Mouse (Mus musculus) erythroblast, embryonic 14.5 days (primary cell): ENCODE results near the gene Pnrc2. TPM values are rescaled to one million over a fixed set of nuclear protein-coding genes. Genes with fewer than 3 reads are reported as not detected.

Source experiments
- H3K27me3 ChIP-seq: 2 replicates; pipeline ENCODE4 v1.6.1; 2012; ENCODE audit warnings: inconsistent platforms; ENCODE audit not compliant: control insufficient read depth
- H3K36me3 ChIP-seq: 2 replicates; pipeline ENCODE4 v1.6.1; 2012; ENCODE audit warnings: mild to moderate bottlenecking, inconsistent platforms; ENCODE audit not compliant: control insufficient read depth
- H3K4me1 ChIP-seq: 2 replicates; pipeline ENCODE4 v1.6.1; 2012; ENCODE audit warnings: inconsistent platforms; ENCODE audit not compliant: control insufficient read depth
- H3K4me3 ChIP-seq: replicated peaks from 2 replicates; pipeline ENCODE3; 2012; ENCODE audit warnings: moderate library complexity, mild to moderate bottlenecking, inconsistent platforms
- H3K9me3 ChIP-seq: 2 replicates; pipeline ENCODE4 v1.6.1; 2012; ENCODE audit warnings: low read length, inconsistent platforms, mixed read lengths; ENCODE audit not compliant: control insufficient read depth
- GATA1 ChIP-seq: IDR thresholded peaks from 2 replicates; pipeline ENCODE4 v1.6.1; 2012; ENCODE audit warnings: low read length, inconsistent platforms, mixed read lengths
- TAL1 ChIP-seq: IDR thresholded peaks from 3 replicates; pipeline ENCODE4 v1.6.1; 2012; ENCODE audit warnings: low read length, inconsistent platforms, mixed read lengths
- polyA plus RNA-seq: library from polyadenylated mRNA; stranded (reverse); fragments of >175 nt; gene quantifications from 2 replicates; pipeline ENCODE4 v1.2.3, GENCODE M21; 2012

Gene Pnrc2
- polyA plus RNA-seq, 1 experiment: 1.0 TPM

DNA sequence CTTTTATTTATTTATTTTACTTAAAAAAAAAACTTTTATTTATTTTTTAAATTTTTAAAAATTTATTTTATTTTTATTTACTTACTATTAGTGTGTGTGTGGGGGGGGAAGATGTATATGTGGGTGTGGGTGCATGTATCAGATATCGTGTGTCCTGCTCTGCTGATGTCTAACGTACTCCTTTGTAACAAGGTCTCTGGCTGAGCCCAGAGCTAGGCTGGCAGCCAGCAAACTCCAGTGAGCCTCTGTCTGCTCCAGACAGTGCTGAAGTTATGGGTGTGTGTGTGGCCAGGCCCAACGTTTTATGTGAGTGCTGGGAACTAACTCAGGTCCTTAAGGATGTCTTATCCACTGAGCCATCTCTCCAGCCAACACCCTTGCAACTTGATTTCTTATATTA lies 38.5 kb upstream of the Pnrc2 start:
- Histone ChIP-seq H3K4me3 (no peak overlapping the region), H3K4me1 (peaks cover 41% of the 10 kb centered on the region), H3K9me3 (no peaks in the 10 kb centered on the region), H3K36me3 (peaks cover 6% of the 10 kb centered on the region), H3K27me3 (no peaks in the 10 kb centered on the region)
- TF ChIP-seq TAL1 (no peak), GATA1 (no peak)

DNA sequence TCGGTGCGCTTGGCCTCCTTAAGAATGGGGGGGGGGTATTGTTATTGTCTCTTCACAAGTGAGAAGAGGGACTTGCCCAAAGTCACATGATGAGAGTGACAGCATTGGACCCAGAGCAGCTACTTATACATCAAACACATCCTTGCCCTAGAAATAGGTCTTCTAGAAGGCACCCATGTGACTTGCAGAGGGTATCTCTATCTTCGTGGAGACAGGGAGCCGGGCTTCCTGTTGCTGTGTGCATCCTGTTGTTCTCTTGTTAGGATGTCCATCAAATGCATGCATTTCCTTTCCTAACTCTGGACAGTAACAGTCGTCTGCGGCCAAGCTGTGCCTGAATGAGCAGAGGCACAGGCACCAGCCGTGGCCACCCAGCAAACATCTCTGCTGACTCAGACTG lies 37.9 kb upstream of the Pnrc2 start:
- TF ChIP-seq GATA1 (no peak), TAL1 (no peak)

DNA sequence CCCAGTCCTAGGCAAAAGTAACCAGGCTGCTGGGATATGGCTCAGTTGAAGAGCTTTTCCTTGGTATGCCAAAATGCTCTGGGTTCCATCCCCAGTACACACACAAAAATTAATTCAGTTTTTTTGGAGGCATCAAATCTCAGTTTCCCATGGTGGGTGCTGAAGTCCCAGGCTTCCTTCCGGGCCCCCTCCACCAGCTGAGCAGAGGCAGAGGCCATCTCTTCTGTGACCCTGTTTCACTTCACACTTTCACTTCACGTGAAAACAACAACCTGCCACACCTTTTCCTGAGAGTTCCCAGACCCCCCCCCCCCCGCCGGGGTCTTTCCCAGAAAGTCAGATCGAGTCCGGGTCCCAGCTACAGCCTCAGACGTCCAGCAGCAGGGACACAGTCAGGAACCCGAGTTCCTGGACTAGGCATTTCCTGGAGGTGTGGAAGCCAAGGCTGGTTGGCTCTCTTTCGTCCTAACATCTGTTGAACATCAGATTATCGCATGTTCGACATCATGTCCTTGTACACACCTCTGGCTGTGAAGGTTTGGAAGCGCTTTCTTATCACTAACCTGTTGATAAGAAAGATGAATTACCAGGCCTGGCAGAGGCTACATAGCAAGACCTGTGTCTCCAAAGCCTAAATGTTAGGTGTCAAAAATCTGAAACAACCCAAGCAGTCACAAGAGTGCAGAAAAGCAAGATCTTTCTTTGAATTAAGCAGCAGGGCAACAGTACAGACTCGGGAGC lies 35.8 kb upstream of the Pnrc2 start:
- no peak for TF ChIP-seq GATA1
- no peak for TF ChIP-seq TAL1
- Histone ChIP-seq H3K4me1 (peaks cover 53% of the 10 kb centered on the region), H3K36me3 (no peaks in the 10 kb centered on the region), H3K27me3 (no peaks in the 10 kb centered on the region), H3K4me3 (no peak overlapping the region), H3K9me3 (no peaks in the 10 kb centered on the region)

More for the DNA sequence above, 37.9 kb upstream of the Pnrc2 start:
- H3K36me3 ChIP-seq: peaks cover under 1% of the 10 kb centered on the region; the same call in 1 of the 2 replicates
- no peak overlapping the region for H3K4me3 ChIP-seq
- H3K4me1 ChIP-seq: peaks cover 46% of the 10 kb centered on the region
- H3K9me3 ChIP-seq: no peaks in the 10 kb centered on the region
- H3K27me3 ChIP-seq: no peaks in the 10 kb centered on the region

DNA sequence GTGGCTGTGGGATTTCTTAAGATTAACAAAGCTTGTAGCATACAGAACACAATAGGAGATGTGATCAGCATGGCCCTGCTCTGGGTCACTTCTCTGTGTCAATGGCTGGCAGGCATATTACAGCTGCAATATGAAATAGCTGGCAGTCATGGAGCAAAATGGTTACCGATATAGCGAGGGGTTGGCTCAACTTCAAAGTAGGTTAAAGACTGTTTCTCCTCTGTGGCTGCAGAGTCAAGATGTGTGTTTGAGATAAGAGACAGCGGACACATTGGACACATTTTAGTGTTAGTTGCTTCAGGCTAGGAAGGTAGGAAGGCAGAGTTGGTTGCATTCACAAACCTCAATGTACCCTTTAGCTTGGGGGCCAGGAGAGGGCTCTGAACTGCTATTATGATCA lies 33.0 kb upstream of the Pnrc2 start:
- peaks cover 36% of the 10 kb centered on the region for H3K4me1 ChIP-seq
- H3K36me3 ChIP-seq: no peaks in the 10 kb centered on the region
- H3K9me3 ChIP-seq: no peaks in the 10 kb centered on the region
- TF ChIP-seq TAL1: no peak
- peak; percentile 85 for TF ChIP-seq GATA1
- no peak overlapping the region for H3K4me3 ChIP-seq
- H3K27me3 ChIP-seq: no peaks in the 10 kb centered on the region

DNA sequence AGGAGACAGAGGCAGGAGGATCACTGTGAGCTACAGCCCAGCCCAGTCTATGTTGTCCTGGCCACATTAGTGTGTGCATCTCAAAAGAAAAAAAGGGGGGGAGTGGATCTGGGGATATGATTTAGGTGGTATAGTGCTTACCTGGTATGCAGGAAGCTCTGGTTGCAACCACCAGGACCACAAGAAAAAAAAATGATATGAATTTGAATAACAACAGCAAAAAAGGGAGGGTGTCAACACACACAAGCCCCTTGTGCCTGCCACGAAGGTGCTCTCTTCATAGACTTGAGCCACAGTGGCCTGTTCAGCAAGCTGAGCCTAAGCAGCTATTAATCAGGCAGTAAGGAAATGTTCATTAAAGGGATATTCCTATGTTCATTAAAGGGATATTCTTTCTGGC lies 31.2 kb upstream of the Pnrc2 start:
- H3K36me3 ChIP-seq: no peaks in the 10 kb centered on the region
- H3K27me3 ChIP-seq: no peaks in the 10 kb centered on the region
- no peak for TF ChIP-seq GATA1
- TF ChIP-seq TAL1: no peak
- peaks cover 28% of the 10 kb centered on the region for H3K4me1 ChIP-seq
- no peak overlapping the region for H3K4me3 ChIP-seq
- H3K9me3 ChIP-seq: no peaks in the 10 kb centered on the region

DNA sequence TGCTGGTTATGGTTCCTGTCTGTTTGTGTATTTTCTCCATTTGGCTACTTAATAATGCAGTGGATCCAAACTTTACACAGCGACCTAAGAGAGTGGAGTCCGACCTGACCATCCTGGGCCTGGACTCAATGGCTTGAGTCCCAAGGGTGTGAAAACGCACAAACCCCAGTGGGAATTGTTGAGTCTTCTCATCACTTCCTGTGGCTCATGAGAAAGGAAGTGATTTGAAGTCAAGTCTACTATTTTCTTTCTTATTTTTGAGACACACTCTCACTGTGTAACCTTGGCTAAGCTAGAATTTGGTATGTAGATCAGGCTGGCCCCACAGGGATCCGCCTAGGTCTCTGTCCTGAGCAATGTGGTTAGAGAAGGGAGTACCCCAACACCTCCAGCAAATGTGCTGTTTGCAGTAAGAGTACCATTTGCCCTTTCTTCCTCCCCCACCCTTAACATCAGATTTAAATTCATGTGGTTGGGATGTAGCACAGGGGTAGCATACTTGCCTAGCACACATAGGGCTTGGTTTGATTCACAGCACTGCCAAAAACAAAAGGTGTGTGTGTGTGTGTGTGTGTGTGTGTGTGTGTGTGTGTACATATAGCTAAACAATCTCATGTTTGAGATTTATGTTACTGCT lies 29.1 kb upstream of the Pnrc2 start:
- Histone ChIP-seq H3K27me3 (no peaks in the 10 kb centered on the region), H3K4me1 (peaks cover 37% of the 10 kb centered on the region), H3K36me3 (no peaks in the 10 kb centered on the region), H3K9me3 (no peaks in the 10 kb centered on the region), H3K4me3 (no peak overlapping the region)
- TF ChIP-seq TAL1 (no peak), GATA1 (no peak)

DNA sequence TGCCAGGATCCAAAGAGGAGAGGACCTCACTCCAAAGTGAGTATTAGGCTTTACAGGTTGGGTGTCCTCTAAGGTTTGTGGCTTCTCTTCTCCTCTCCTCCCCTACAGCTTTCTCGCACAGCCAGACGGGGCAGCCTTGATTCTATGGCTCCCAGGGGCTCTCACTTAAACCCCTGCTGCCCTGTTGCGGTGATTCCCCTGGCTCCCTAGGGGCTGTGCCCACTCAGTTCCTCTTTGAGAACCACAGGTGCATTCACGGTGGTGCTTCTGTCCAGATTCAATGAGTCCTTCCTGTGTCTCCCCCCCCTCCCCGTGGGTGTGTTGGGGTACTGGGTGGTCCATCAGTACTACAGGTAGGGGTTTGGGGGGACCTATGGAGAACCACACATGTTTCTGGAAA lies 26.4 kb upstream of the Pnrc2 start:
- no peaks in the 10 kb centered on the region for H3K27me3 ChIP-seq
- TF ChIP-seq GATA1 (no peak), TAL1 (no peak)
- no peaks in the 10 kb centered on the region for H3K36me3 ChIP-seq

DNA sequence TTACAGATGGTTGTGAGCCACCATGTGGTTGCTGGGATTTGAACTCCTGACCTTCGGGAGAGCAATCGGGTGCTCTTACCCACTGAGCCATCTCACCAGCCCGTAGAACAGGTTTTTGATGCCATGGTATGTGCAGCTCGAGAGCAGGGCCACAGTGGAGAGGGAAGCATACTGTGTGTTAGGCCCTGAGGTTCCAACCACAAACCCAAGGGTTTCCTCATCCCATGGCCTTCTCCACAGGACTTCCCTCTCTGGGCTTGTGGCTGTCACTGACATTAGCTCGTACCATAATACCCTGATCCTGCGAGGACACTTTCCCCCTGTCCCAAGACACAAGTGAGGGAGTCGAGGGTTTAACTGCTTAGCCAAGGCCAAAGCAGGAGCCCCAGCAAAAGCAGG lies 25.4 kb upstream of the Pnrc2 start:
- no peaks in the 10 kb centered on the region for H3K9me3 ChIP-seq
- H3K4me3 ChIP-seq: no peak overlapping the region
- peaks cover 59% of the 10 kb centered on the region for H3K4me1 ChIP-seq

More for the DNA sequence above, 26.4 kb upstream of the Pnrc2 start:
- Histone ChIP-seq H3K9me3 (no peaks in the 10 kb centered on the region), H3K4me1 (peaks cover 49% of the 10 kb centered on the region), H3K4me3 (no peak overlapping the region)

DNA sequence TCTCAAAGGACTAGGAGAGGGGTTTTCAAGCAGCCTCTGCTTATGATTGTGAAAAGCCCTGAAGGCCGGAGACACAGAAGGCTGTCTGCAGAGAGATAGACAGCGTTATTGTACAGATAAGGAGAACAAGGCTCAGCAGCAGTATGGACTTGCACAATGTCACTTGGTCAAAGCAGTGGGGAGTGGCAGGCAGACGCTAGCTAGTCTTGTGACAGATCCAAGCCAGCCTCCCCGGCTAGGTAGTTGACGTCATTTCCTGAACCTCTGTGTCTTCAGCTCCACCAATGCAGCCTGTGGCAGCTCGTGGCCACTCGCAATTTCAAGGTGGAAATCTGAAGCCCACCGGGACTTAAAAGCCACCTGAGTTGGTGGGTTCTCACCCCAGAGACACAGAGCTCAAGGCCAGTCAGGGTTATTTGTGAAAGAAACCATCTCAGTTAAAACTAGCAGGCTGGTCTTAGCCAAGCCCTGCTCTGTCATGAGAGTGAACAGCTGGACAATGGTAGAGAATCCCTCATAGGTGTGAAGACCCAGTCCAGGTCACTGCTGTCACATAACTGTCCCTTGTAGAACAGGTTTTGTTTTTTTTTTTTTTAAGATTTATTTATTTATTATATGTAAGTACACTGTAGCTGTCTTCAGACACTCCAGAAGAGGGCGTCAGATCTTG lies 24.9 kb upstream of the Pnrc2 start:
- H3K36me3 ChIP-seq: no peaks in the 10 kb centered on the region
- no peaks in the 10 kb centered on the region for H3K27me3 ChIP-seq
- peaks cover 57% of the 10 kb centered on the region for H3K4me1 ChIP-seq
- TF ChIP-seq TAL1: no peak
- no peak for TF ChIP-seq GATA1
- peak overlapping the region; percentile 41 for H3K4me3 ChIP-seq
- H3K9me3 ChIP-seq: no peaks in the 10 kb centered on the region

More for the DNA sequence above, 25.4 kb upstream of the Pnrc2 start:
- TF ChIP-seq GATA1: no peak
- no peak for TF ChIP-seq TAL1
- no peaks in the 10 kb centered on the region for H3K36me3 ChIP-seq
- no peaks in the 10 kb centered on the region for H3K27me3 ChIP-seq
